Mouse (Mus musculus): ENCODE measurements around the gene Syn1.

The Syn1 gene

DNA sequence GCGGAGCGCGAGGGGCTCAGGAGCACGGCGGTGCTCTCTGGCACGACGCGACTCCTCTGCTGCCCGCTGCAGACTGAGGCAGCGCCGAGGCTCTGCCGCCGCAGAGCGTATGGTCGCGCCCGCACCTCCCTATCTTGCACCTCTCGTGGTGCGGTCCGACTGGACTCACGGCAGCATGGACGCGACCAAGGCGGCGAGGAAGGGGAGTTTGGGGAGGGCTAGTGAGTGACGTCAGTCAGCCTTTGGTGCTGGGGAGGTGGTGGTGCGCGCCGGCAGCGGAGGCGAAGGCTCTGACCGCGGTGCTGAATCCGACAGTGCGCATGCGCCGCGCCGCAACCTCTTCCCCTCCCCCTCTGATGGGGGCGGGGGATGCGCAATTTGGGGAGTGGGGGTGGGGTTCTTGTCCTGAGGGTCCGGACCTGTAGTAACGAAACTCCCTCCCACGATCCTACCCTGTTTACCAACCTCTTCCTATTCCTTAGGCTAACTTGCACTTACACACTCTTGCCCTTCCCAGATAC, at the start of gene Syn1:
Syn1 (minus strand) TSS at position 161 of the 521 bp plus-strand sequence.
- DNase-seq (ENCODE audit: low spot score), result peak; percentile 27

GRCm38 (mm10) chrX:20961477-20962378, 40.9 kb upstream of the Syn1 start, which contains the start of gene Uxt:
Gene Uxt (minus strand): TSS chrX:20962017.
- DNase-seq (ENCODE audit: low spot score), result peak; percentile 60

GRCm38 (mm10) chrX:20950191-20950880, 29.5 kb upstream of the Syn1 start, which contains the start of gene Elk1:
Gene Elk1 (minus strand): TSS chrX:20950608.
- DNase-seq (ENCODE audit: low spot score), result peak; percentile 40

DNA sequence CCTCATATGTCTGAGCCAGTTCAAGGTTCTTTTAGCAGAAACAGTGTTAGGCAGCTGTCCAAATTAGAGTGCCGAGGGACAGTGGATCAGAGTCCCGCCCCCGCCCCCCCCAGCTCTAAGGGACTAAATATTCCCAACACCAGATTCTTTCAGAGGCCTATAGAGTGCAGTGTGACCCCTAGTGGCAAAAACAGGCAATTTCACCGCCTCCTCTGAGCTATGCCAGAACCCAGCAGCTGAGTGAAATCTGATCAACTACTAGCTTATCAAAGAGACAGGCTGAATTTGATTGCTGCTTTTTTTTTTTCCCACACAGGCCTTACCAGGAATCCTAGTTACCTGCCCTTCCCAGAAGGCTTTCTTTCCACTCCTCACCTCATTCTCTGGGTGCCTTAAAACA, 25.3 kb upstream of the Syn1 start:
- DNase-seq (ENCODE audit: low spot score), result no peak

- DNase-seq (ENCODE audit: low spot score), result no peak
Observed at GRCm38 (mm10) chrX:20931963-20932362, 11.2 kb upstream of the Syn1 start.

DNA sequence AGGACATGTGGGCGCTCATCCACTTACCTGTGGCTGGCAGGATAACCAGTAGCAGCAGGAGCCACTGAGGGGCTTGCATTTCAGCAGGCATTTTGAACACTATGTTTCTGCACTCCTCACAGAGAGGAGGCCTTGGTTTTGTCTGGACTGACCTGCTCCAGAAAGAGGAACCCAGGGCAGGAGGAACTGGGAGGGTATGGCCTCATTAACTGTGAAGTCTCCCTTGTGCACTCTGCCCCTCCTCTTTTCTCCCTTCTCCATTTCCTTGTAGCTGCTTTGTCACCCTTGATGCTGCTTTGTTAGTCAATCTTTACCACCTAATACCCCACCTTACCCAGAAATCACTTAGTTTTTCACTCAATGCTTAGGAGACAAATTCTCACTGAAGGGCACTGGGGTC, 10.6 kb upstream of the Syn1 start, which contains the start of gene Cfp:
Cfp (minus strand) TSS at position 192 of the 400 bp plus-strand sequence.
- DNase-seq (ENCODE audit: low spot score), result no peak

DNA sequence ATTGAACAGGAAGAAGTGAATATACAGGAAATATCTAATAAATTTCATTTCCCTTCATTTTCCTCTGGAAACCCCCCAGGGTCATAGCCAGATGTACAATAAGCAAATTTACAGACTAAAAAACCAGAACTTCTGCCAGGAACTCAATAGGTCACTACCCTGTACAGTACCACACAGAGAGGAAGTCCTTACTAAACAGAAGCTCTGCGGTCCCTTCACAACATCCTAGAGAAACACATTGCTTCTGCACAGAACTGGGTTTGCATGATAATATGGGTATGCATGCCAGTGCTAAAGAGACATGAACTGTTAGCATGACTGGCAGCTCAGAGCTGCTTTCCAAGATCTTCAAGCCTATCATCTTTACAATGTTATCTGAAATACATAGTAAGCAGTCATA, 9.1 kb upstream of the Syn1 start:
- DNase-seq (ENCODE audit: low spot score), result no peak

DNA sequence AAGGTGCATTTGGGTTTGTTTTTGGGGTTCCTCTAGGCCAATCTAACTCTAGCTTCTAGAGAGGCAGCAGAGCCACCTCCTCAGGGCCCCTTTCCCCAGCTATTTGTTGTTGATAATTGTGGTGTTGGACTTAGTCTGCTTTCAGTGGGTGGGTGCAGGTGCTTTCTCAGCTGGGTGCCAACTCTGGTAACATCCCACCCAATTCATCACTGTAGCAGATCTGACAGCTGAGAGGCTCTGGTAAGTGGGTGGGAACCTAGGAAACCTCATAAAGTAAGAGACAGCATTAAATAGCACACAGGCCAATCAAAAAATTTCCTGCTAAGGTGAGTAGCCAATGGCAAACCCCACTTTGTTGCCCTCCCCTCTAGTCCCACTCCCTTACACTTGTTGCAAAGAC, 4.2 kb upstream of the Syn1 start:
- no peak for DNase-seq (ENCODE audit: low spot score)

DNA sequence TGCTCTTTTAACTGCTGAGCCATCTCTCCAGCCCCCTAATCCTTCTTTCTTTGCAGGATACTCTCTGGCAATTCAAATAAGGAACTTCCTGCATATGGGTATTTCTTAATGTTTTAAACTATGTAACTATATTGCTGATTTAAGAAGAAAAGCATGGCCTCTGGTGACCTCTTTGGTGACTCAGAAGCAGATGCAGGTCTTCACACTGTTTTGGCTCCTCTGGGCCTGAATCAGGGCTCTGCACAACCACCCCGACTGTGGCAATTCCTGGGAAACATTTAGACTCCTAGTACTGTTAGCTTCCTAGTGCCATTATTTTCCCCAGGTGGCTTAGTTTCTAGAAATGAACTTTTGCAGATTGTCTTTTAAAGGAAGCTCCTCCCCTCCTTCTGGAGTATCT, 2.7 kb upstream of the Syn1 start:
- no peak for DNase-seq (ENCODE audit: low spot score)

DNA sequence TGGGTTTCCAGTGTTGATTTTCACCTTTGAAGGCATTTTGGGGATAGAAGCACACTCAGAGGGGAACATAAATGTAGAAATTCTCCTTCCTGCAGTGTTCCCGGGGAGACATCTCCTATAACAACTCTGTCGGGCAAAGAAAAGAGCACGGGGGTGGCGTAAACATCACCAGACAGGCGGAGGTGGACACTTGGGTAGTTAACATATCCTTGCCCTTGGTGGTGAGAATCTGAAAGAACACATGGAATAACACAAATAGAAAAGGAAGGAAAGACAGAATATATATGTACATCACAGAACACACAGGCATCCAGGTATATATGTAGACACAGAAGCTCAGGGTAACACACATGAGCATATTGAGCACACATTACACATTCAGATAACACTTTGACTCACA, 562 bp upstream of the Syn1 start:
- DNase-seq (ENCODE audit: low spot score), result no peak

GRCm38 (mm10) chrX:20920249-20920843, 458 bp downstream of the Syn1 start:
- DNase-seq (ENCODE audit: low spot score), result no peak

DNA sequence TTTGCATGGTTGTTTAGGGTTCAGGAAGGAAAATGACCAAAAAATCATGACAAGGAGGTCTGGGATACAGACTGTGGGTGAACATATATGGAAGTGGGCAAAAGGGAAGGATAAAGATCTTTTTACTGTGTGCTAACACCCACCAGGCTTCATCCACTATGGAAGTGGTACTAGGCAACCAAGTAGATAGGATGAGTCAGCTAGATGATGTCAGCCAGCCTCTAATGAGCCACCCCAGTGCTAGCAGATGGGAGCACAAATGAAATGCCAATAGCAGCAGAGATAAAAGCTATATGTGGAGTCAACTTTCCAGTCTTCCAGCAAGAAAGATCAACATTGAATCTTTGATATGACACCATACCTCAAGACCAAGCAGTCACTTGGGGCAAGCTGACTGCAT, 5.7 kb downstream of the Syn1 start:
- no peak for DNase-seq (ENCODE audit: low spot score)

DNA sequence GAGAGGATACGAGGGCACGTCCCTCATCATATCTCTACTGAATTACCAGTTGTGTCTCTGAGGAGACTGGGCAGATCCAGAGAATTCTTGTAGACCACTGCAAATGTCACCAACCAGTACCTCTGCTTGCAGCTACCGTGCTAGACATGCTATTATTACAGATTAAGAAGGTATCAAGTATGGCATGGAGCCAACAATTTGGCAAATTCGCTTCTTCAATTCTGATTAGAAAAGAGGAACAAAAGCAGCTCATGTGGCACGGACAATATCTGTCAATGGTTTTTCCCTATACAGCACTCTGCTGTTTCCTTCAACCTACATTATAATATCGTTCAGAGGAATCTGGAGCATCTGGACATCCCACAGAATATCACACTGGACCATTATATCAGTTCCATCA, 7.1 kb downstream of the Syn1 start:
- no peak for DNase-seq (ENCODE audit: low spot score)

DNA sequence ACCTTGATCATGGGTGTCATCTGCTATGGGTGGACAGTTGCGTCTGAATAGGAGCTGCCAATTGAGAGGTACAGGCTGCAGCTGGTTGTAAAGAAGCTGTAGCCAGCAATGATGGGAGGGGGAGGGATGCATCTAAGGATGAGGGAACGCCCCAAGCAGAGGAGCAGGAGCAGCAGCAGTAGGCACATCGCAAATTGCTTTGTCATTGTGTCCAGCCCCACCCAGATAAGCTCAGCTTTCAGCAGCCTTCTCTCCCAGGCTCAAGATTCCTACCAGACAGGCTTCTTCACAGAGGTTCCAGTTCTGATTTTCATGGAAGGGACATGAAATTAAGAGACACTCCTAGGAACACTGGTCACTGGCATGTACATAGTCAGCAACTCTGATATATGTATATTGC, 10.7 kb downstream of the Syn1 start:
- DNase-seq (ENCODE audit: low spot score), result no peak

DNA sequence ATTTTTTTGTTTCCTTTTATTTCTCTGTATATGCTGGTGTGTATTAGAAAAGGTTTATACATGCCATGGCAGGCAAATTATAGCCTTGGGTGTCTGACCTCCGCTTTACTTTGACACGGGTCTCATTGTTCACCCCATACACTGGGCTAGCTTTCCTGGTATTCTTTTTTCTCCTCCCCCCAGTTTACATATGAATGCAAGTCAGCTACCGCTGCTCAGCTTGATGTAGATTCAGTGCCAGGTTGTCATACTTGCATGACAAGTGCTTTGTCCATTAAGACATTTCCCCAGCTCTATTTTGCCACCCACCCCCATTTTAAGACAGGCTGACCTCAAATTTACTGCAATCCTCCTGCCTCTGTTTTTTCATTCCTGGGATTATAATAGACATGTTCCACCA, 45.6 kb downstream of the Syn1 start:
- no peak for DNase-seq (ENCODE audit: low spot score)

GRCm38 (mm10) chrX:20872928-20873500, 47.8 kb downstream of the Syn1 start:
- DNase-seq (ENCODE audit: low spot score), result no peak

GRCm38 (mm10) chrX:20869962-20870513, 50.8 kb downstream of the Syn1 start, which contains the start of gene Timp1:
Gene Timp1 (plus strand): TSS chrX:20870166.
- DNase-seq (ENCODE audit: low spot score), result no peak

DNA sequence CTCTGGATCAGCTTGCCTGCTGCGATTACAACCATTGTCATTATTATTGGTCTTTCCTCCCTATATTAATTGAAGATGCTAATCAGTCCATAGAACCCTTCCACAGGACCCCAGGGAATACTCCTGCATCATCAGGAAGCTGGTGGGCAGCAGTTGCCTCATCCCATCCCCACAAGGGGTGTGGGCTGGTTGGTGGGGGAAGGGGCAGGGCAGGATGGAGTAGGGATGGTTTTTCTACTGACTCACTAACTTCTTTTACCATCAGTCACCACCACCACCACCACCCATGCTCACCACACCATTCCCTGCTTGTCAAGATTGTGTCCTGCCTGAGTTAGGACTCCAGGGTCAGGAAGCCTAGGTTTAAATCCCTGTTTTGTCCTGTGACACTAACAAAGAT, 51.6 kb downstream of the Syn1 start:
- no peak for DNase-seq (ENCODE audit: low spot score)

DNA sequence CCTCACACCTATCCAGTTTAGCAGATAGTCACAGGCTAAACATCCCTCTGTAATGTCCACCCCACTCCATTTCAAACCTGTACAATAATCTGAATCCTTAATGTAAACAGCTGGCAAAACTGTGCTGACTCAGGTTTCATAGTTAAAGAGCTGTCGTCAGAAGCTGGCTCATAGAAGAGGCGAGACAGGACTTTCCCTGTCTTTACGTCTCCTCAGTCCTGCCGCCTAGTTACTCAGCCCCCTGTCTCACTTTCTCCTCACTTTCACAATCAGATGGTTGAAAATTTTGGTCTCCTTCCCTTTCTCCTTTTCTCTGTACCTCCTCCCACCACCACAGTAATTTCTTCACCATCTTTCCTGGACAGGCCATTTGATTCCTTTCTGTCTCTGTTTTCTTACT, 52.7 kb downstream of the Syn1 start:
- no peak for DNase-seq (ENCODE audit: low spot score)

DNA sequence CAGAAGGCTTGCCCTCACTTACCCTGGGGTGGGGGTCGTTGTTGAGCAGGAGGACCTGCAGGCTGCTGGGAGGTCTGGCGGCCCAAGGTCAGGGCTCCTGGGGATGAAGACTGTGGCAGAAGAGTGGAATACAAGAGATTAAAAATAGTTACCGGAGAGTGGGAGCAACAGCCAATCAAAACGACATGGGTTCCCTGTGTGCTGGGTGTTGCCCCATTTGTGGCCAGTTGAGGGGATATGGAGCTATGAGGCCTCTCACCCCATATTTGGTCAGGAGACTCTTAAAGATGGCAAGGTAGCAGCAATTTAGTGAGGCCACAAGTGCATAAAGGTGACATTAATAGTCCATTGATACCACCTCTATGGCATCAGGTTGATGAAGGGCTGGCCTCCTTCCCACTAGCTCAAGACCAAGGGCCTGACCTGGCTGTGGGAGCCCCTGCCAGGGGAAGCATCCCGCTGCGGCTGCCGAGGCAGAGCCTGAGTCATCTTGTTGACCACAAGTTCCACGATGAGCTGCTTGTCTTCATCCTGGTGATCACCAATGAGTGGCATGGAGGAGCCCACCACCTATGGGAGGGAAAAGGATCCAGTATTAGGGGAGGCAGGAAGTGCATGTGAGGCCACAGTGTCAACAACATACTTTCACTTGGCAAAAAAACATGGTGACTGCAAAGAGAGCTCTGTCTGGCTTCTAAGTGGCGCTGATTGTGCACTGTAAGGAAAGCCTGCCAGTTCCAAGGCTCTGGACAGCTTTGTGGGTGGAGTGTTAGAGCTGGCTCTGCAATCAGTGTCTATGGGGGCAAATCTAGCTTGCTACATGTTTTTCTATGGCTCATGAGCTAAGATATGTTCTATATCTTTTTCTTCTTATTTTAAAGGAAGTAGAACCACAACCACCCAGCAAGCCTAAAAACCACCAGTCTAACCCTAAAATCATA, 57.4 kb downstream of the Syn1 start:
- no peak for DNase-seq (ENCODE audit: low spot score)

Data from ovary, postnatal 10 days (tissue).